Mouse (Mus musculus) stomach, embryonic 14.5 days (tissue): Measurements from ENCODE around the gene Hs6st3. TPM values are rescaled to one million over a fixed set of nuclear protein-coding genes. Genes with fewer than 3 reads are reported as not detected.

Source experiments
- ATAC-seq: fragments of 200-750 bp; cut with Nextera tagmentation; 2 replicates; pipeline ENCODE4 v1.8.0; 2017; ENCODE audit warnings: low read depth, moderate TSS enrichment; ENCODE audit not compliant: insufficient number of reproducible peaks, insufficient read depth, low FRiP score
- H3K27ac ChIP-seq: fragments of 300-500 bp; sonication (generic); 2 replicates; pipeline ENCODE4 v1.5.1; 2014; ENCODE audit warnings: mild to moderate bottlenecking, low read length, moderate library complexity, mixed read lengths
- H3K27me3 ChIP-seq: fragments of 300-500 bp; sonication (generic); 2 replicates; pipeline ENCODE4 v1.6.1; 2014; ENCODE audit warnings: low read length, control low read depth, mixed read lengths; ENCODE audit not compliant: control insufficient read depth, insufficient read depth
- H3K36me3 ChIP-seq: fragments of 300-500 bp; sonication (generic); 2 replicates; pipeline ENCODE4 v1.6.1; 2014; ENCODE audit warnings: mild to moderate bottlenecking, control low read depth, low read length, moderate library complexity, mixed read lengths; ENCODE audit not compliant: control insufficient read depth, insufficient read depth
- H3K4me1 ChIP-seq: fragments of 300-500 bp; sonication (generic); 2 replicates; pipeline ENCODE4 v1.6.1; 2014; ENCODE audit warnings: low read length, control low read depth, mixed read lengths; ENCODE audit not compliant: control insufficient read depth, insufficient read depth
- H3K4me2 ChIP-seq: fragments of 300-500 bp; sonication (generic); replicated peaks from 2 replicates; pipeline ENCODE4 v1.6.1; 2014; ENCODE audit warnings: low read depth, low read length, control low read depth
- H3K4me3 ChIP-seq: fragments of 300-500 bp; sonication (generic); 2 replicates; pipeline ENCODE4 v1.5.1; 2014; ENCODE audit warnings: low read depth, low read length, control low read depth
- H3K9ac ChIP-seq: fragments of 300-500 bp; sonication (generic); replicated peaks from 2 replicates; pipeline ENCODE4 v1.6.1; 2014; ENCODE audit warnings: low read depth, mild to moderate bottlenecking, control low read depth, low read length, moderate library complexity, mixed read lengths
- H3K9me3 ChIP-seq: fragments of 300-500 bp; sonication (generic); 2 replicates; pipeline ENCODE4 v1.6.1; 2016; ENCODE audit warnings: low read depth, low read length, control low read depth; ENCODE audit not compliant: control insufficient read depth
- WGBS: fragments of 180-500 bp; shearing (Covaris S2); extraction: QIAGEN DNeasy Blood & Tissue Kit; methylation state at CpG from one replicate; pipeline ENCODE4 v1.1.7; 2014; 5-methylcytosine and 5-hydroxymethylcytosine counted together
- polyA plus RNA-seq: library from polyadenylated mRNA; unstranded; fragments of >200 nt; fragmentation: Nextera tagmentation; extraction: Ambion mirVana; gene quantifications from 2 replicates; pipeline ENCODE4 v1.2.1, GENCODE M21; 2014

The Hs6st3 gene
- polyA plus RNA-seq, 1 experiment from 2014 or later: 0.75 TPM

DNA sequence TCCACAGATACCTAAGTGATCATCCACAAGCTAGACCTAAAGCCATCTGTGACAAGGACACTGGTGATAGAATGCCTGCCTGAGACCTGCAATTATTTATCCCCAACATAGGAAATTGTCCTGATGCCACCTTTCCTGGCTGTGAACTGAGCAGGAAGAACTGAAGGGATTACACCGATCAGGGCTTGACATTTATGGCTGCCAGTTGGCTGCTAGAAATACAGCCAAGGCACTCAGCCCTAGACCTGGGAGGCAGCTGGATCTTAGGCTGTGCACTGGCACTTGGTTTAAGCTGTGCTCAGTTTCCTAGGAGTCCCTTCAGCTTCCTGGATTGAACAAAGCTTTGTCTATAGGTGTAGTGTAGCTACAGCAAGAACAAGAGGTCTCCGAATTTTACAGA, 518.8 kb downstream of the Hs6st3 start:
- Histone ChIP-seq H3K27ac (no peak overlapping the region), H3K4me2 (no peak overlapping the region), H3K27me3 (no peaks in the 10 kb centered on the region), H3K36me3 (no peaks in the 10 kb centered on the region), H3K4me3 (no peak overlapping the region), H3K4me1 (no peaks in the 10 kb centered on the region), H3K9ac (no peak overlapping the region), H3K9me3 (no peaks in the 10 kb centered on the region)
- no peak for ATAC-seq
- WGBS: 76% methylated on average over 2 of the region's 2 CpGs

DNA sequence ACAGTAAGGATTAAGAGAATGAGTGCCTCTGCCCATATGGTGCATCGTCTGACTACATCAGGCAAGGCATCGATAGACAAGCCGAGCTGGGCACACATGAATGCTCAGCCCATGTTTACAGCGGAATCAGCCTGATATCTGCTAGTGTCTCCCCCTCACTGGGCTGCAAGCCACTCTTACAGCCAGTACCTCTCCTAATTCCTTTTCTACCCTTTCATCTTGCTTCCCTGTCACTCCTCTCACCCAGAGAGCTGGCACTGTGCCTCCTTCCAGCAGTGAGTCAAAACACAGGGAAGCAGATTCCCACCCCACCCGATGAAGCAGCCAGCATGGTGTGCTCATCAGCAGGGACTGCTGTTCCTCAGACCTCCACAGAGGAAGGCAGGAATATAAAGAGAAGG, 527.6 kb downstream of the Hs6st3 start:
- Histone ChIP-seq H3K36me3 (no peaks in the 10 kb centered on the region), H3K9me3 (no peaks in the 10 kb centered on the region), H3K9ac (no peak overlapping the region), H3K27me3 (no peaks in the 10 kb centered on the region), H3K27ac (no peak overlapping the region), H3K4me3 (no peak overlapping the region), H3K4me1 (no peaks in the 10 kb centered on the region), H3K4me2 (no peak overlapping the region)
- 75% methylated on average over 5 of the region's 5 CpGs for WGBS
- no peak for ATAC-seq

DNA sequence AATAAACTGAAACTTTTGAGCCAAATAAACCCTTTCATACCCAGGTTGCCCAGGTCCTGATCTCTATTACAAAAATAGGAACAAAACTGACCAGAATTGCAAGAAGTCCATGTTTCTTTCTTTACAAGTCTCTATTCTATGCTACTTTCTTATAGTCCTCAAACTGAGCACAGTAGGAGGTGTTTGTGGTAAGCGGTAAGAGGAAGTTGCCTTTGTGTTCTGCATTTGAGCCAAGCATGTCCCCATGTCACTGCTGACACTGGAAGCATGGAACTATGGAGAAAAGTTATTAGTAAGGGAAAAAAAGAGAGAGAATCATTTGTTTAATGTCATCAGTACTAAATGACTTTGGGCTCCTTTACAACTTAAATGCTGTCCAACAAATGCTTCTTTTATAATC, 529.3 kb downstream of the Hs6st3 start:
- H3K27me3 ChIP-seq: no peaks in the 10 kb centered on the region
- no peak overlapping the region for H3K27ac ChIP-seq
- H3K4me1 ChIP-seq: no peaks in the 10 kb centered on the region
- H3K4me2 ChIP-seq: no peak overlapping the region
- no peak overlapping the region for H3K4me3 ChIP-seq
- no peak overlapping the region for H3K9ac ChIP-seq
- no peaks in the 10 kb centered on the region for H3K9me3 ChIP-seq
- 97% methylated on average over 1 of the region's 1 CpGs for WGBS
- no peak for ATAC-seq
- H3K36me3 ChIP-seq: no peaks in the 10 kb centered on the region

DNA sequence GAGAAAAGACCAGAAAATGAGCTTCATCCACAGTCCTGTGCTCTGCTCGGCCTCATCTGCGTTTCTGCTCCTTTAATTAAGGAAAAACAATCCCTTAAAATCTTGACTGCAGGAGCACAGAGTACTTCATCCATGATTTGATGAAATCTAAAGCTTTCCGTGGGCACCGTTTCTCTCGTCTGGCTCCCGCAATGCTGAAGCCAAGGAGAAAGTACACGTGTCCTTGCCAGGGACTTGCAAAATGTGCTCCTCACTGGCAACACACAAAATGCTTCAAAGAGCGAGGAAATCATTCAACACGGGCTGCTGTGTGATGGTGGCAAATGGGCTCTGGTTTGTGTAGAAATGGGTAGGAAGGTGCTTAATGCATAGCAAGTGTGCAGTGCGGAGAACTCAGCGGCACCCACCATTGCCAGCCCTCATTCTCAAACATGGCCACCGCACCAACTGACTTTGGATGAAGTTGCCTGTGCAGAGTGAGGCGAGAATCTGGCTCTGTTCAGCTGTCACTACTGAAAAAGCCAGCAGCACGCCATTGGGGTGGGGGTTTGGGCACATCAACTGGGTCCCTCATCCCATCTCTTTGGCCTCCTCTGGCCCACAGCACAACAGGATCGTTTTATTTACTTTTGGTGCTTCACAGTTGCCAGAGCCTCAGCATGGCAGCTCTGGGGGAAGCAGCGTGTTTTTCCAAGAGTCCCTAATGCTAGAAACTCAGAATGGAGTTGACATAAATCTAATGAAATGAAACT, 532.9 kb downstream of the Hs6st3 start:
- no peak overlapping the region for H3K4me3 ChIP-seq
- H3K4me1 ChIP-seq: no peaks in the 10 kb centered on the region
- no peaks in the 10 kb centered on the region for H3K9me3 ChIP-seq
- H3K27ac ChIP-seq: no peak overlapping the region
- WGBS: 88% methylated on average over 16 of the region's 16 CpGs
- no peak overlapping the region for H3K9ac ChIP-seq
- no peaks in the 10 kb centered on the region for H3K36me3 ChIP-seq
- ATAC-seq: no peak
- no peak overlapping the region for H3K4me2 ChIP-seq
- no peaks in the 10 kb centered on the region for H3K27me3 ChIP-seq

DNA sequence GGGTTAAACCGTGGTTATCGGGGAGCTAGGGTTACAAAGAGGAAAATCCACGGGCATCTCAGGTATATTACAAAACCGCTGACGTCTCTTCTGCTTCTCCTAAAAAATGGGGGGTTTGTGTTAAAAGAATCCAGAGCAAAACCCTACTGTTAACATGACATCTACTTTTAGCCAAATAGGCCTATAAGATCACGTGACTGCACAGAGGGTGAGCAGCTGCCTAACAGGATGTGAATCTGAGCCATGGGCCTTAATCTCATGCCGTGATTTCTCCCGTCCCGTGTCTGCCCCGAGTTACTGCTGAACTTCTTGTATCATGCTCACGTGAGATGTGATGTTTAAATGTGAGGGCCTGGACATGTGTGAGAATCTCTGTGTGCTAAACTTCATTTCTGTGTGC, 540.4 kb downstream of the Hs6st3 start:
- Histone ChIP-seq H3K36me3 (no peaks in the 10 kb centered on the region), H3K4me1 (no peaks in the 10 kb centered on the region), H3K9me3 (no peaks in the 10 kb centered on the region), H3K27me3 (no peaks in the 10 kb centered on the region), H3K4me3 (no peak overlapping the region), H3K9ac (no peak overlapping the region), H3K4me2 (no peak overlapping the region), H3K27ac (no peak overlapping the region)
- 87% methylated on average over 11 of the region's 11 CpGs for WGBS
- ATAC-seq: no peak

DNA sequence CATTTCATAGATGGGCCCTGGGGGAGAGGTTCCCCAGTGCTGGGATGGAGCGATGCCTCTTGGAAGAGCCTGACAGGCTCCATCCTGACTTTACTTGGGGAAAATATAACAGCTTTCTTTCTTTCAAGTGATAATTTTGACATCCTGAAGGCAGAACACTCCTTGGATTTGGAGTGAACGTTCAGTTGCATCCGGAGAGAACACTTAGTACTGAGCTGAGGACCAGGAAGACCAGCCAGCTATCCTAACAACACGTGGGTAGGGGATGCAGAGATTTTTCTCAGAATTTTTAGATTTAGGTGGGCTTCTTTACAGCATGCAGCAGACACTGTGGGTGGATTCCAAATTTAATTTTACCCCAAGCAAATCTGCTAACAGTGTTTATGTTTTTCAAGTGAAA, 541.9 kb downstream of the Hs6st3 start:
- no peaks in the 10 kb centered on the region for H3K4me1 ChIP-seq
- no peaks in the 10 kb centered on the region for H3K27me3 ChIP-seq
- WGBS: 82% methylated on average over 4 of the region's 4 CpGs
- no peak for ATAC-seq
- H3K9me3 ChIP-seq: no peaks in the 10 kb centered on the region
- no peak overlapping the region for H3K9ac ChIP-seq
- no peak overlapping the region for H3K27ac ChIP-seq
- H3K4me3 ChIP-seq: no peak overlapping the region
- no peaks in the 10 kb centered on the region for H3K36me3 ChIP-seq
- no peak overlapping the region for H3K4me2 ChIP-seq

DNA sequence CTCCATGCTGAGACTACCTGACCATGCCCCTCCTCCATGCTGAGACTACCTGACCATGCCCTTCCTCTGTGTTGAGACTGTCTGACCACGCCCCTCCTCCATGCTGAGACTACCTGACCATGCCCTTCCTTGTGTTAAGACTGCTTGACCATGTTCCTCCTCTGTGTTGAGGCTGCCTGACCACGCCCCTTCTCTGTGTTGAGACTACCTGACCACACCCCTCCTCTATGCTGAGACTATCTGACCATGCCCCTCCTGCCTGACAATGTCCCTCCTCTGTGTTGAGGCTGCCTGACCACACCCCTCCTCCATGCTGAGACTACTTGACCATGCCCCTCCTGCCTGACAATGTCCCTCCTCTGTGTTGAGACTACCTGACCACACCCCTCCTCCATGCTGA, 549.7 kb downstream of the Hs6st3 start:
- Histone ChIP-seq H3K4me2 (no peak overlapping the region), H3K4me3 (no peak overlapping the region), H3K27me3 (no peaks in the 10 kb centered on the region), H3K27ac (no peak overlapping the region), H3K9ac (no peak overlapping the region), H3K4me1 (no peaks in the 10 kb centered on the region), H3K9me3 (no peaks in the 10 kb centered on the region), H3K36me3 (no peaks in the 10 kb centered on the region)
- ATAC-seq: no peak; the same call in 1 of the 2 replicates
- 78% methylated on average over 2 of the region's 2 CpGs for WGBS

DNA sequence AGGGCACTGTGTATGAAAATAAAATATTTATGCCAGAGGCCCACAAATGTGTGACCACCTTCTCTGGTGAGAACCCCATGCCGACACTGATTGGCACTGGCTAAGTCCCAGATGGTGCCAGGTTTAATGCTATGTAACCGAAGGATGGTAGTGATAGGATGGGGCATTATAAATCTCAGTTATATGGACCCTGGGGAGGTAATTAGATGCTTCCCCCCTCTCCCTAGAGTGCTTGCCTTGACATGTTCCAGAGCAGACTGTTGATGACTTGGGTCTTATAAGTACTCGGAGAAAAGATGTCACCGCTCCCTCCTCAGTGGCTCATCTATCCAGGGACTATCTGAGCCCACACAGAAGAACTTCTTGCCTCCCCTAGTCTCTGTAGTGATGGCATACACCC, 561.8 kb downstream of the Hs6st3 start:
- H3K27ac ChIP-seq: no peak overlapping the region
- no peak overlapping the region for H3K4me2 ChIP-seq
- no peaks in the 10 kb centered on the region for H3K36me3 ChIP-seq
- no peaks in the 10 kb centered on the region for H3K4me1 ChIP-seq
- H3K9ac ChIP-seq: no peak overlapping the region
- H3K27me3 ChIP-seq: no peaks in the 10 kb centered on the region
- WGBS: 88% methylated on average over 4 of the region's 4 CpGs
- no peaks in the 10 kb centered on the region for H3K9me3 ChIP-seq
- H3K4me3 ChIP-seq: no peak overlapping the region
- ATAC-seq: no peak

DNA sequence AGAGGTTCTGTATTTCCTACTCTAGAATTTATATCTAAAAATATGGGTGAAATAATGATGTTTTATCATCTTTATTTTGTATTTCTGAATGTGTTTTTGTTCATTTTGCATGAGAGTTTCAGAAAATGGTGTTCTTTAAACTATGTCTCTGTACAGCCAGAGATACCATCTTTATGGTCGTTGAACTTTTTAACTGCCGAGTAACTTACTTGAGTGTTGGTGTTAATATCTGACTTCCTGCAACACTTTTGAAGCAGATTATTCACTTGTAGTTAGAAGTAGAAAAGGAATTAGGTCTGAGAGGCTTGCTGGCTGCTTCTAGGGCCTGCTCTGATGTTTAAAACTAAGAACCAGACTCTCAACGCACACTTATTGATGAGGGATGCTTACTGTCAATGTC, 576.6 kb downstream of the Hs6st3 start:
- no peaks in the 10 kb centered on the region for H3K9me3 ChIP-seq
- no peak for ATAC-seq
- H3K4me1 ChIP-seq: no peaks in the 10 kb centered on the region
- WGBS: 69% methylated on average over 3 of the region's 3 CpGs
- H3K36me3 ChIP-seq: no peaks in the 10 kb centered on the region
- H3K4me2 ChIP-seq: no peak overlapping the region
- H3K27me3 ChIP-seq: no peaks in the 10 kb centered on the region
- no peak overlapping the region for H3K27ac ChIP-seq
- H3K9ac ChIP-seq: no peak overlapping the region
- no peak overlapping the region for H3K4me3 ChIP-seq
